Mouse (Mus musculus): ENCODE results near the gene Pnma1. TPM values are rescaled to one million over a fixed set of nuclear protein-coding genes. Genes with fewer than 3 reads are reported as not detected.

Gene Pnma1
- 0.68 and 0.79 TPM in 2 replicates for polyA plus RNA-seq (2014; fragmentation: Nextera tagmentation; extraction: Ambion mirVana)

DNA sequence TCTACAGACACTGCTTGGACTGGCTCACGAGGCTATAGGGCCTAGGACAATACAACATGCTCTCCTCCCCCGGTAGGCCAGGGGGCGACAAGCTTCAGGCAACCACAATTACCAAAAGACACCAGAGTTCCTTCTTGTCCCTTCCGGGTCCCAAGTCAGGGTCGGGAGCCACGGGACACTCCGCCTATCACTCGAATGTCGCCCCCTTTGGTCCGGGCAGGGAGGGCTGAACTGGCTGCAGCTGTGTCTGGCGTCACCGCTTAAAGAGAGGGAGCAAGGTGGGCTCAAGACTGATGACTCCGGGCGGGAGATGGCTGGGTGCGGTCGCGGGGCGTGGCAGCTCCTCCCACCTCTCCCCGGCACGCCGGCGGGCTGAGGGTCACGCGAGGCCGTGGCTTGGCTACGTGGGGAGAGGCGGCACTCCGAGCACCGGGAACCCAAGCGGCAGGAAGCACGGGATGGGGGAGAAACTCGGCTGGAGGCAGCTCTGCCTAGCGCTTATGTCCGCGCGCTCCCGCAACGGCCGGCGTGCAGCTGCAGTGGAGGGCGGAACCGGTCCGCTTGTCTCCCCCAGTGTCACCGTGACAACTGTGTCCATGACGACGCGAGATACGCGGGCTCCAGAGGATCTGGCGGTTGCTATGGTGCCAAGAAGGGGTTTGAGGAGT, at the start of gene Pnma1:
Gene Pnma1 (minus strand): TSS at position 536 of the 668 bp plus-strand sequence.
- DNase-seq (peak; percentile 91), ATAC-seq (ENCODE audit: insufficient read depth) (peak; percentile 90)
- Histone ChIP-seq H3K9ac (peak within 1 kb of the TSS; percentile 48), H3K36me3 (ENCODE audit: insufficient read depth) (peaks cover 41% of the 10 kb centered on the region), H3K27ac (ENCODE audit: low read depth) (no peak within 1 kb of the TSS), H3K4me2 (peak within 1 kb of the TSS; percentile 86), H3K27me3 (ENCODE audit: insufficient read depth, low read length) (no peaks in the 10 kb centered on the region), H3K4me1 (ENCODE audit: insufficient read depth) (no peaks in the 10 kb centered on the region), H3K9me3 (ENCODE audit: low read depth, low read length) (no peaks in the 10 kb centered on the region), H3K4me3 (ENCODE audit: low read depth, low read length) (peak within 1 kb of the TSS; percentile 48)
- TF ChIP-seq CTCF (IDR thresholded peaks at IDR 0.05; ENCODE audit: low read depth), result peak; percentile 73
- 2% methylated on average over 50 of the region's 50 CpGs for WGBS

DNA sequence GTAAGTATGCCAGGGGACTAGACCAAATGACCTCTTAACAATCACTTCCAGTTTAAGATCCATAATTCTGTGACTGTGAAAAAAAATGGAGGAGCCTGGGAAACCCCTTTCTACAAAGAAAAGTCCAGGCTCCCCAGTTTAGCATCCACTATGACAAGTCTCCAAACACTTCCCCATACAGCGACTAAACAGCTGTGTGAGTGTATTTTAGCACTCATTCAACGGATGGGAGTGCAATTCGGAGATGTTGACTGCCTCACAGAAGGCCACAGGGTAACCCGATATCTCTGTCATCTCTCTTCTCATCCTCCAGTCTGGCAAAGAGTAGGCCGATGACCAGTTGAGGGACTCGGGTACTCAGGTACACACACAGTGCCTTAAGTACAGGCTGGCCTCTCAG, 46.9 kb upstream of the Pnma1 start:
- peaks cover 38% of the 10 kb centered on the region for H3K4me1 ChIP-seq (ENCODE audit: insufficient read depth)
- 20% methylated on average over 6 of the region's 6 CpGs for WGBS
- ATAC-seq (ENCODE audit: insufficient read depth) (no peak), DNase-seq (peak; percentile 26)
- no peak overlapping the region for H3K4me2 ChIP-seq
- H3K9me3 ChIP-seq (ENCODE audit: low read depth, low read length), result no peaks in the 10 kb centered on the region
- no peaks in the 10 kb centered on the region for H3K36me3 ChIP-seq (ENCODE audit: insufficient read depth)
- no peak for TF ChIP-seq CTCF (IDR thresholded peaks at IDR 0.05; ENCODE audit: low read depth)
- H3K9ac ChIP-seq, result no peak overlapping the region
- H3K27me3 ChIP-seq (ENCODE audit: insufficient read depth, low read length), result no peaks in the 10 kb centered on the region
- no peak overlapping the region for H3K27ac ChIP-seq (ENCODE audit: low read depth)
- no peak overlapping the region for H3K4me3 ChIP-seq (ENCODE audit: low read depth, low read length)

DNA sequence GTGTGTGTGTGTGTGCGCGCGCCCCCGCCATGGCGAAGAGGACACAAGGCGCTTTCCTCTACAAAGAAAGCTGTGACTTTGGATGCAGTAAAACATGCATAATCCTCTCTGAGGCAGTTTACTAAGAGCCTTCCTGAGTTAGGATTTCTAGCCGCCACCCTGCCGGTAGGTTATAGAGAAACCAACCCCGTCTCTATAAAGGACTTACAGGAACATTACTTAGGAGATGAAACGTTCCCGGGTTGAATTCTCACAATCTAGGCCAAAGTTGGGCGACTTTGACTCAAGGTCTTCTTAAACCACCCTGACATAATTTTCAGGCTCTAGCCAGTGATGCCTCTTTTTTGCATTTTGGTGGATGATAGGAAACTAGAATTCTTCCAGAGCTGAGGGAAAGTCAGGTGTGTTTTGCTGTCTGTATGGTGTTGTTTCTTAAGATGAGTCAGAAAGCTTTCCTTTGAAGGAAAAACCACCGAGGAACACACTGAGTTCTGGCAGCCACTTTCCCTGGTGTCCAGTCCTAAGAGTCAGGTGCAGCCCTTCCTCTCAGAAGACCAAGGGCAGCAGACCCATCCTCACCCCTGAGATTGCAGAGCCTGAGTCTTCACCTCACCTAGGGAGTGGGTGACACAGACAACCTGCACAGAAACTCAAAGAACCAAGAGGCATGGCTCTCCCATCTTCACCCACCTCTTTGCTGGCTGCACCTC, 46.3 kb upstream of the Pnma1 start:
- 2% methylated on average over 13 of the region's 13 CpGs for WGBS
- H3K9ac ChIP-seq, result peak overlapping the region; percentile 95
- no peaks in the 10 kb centered on the region for H3K9me3 ChIP-seq (ENCODE audit: low read depth, low read length)
- H3K27me3 ChIP-seq (ENCODE audit: insufficient read depth, low read length), result no peaks in the 10 kb centered on the region
- peak overlapping the region; percentile 76 for H3K4me2 ChIP-seq
- H3K36me3 ChIP-seq (ENCODE audit: insufficient read depth), result no peaks in the 10 kb centered on the region
- no peak for TF ChIP-seq CTCF (IDR thresholded peaks at IDR 0.05; ENCODE audit: low read depth)
- peaks cover 44% of the 10 kb centered on the region for H3K4me1 ChIP-seq (ENCODE audit: insufficient read depth)
- peak overlapping the region; percentile 100 for H3K27ac ChIP-seq (ENCODE audit: low read depth)
- ATAC-seq (ENCODE audit: insufficient read depth) (peak; percentile 0; the same call in 1 of the 2 replicates), DNase-seq (no peak)
- H3K4me3 ChIP-seq (ENCODE audit: low read depth, low read length), result peak overlapping the region; percentile 82

DNA sequence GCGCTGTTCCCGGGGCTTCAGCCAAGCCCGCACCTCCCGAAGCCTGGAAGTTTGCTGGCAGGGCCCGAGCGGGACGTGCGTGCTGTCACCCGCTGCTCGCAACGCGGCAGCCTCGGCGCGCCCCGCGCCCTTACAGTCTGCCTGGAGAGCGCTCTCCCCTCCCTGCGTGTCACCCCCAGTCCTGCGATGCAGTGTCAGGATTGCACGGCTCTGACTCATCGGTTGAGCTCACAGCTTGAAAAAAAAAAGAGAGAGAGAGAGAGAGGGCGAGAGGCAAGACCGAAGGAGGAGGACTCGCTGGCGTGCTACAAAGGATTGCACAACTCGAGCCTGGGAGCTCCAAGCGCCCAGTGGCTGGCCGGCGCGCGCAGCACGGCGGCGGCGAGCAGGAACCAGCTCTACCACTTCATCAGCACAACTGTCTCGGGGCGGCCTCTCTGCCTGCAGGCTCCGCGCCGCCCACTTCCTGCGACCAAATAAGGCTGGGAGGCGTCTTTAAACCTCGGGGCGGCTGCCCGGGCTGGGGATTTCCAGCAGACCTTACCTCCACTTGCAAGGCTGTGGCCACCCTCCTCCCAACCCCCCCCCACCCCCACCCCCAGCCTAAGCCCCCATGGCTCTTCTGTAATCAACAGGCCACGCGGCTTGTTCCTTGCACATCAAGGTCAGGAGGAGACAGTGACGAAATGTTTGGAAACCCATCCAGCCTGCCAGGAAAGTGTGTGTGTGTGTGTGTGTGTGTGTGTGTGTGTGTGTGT, 45.5 kb upstream of the Pnma1 start:
- TF ChIP-seq CTCF (IDR thresholded peaks at IDR 0.05; ENCODE audit: low read depth), result no peak
- Histone ChIP-seq H3K9me3 (ENCODE audit: low read depth, low read length) (no peaks in the 10 kb centered on the region), H3K36me3 (ENCODE audit: insufficient read depth) (no peaks in the 10 kb centered on the region), H3K27me3 (ENCODE audit: insufficient read depth, low read length) (no peaks in the 10 kb centered on the region), H3K4me1 (ENCODE audit: insufficient read depth) (peaks cover 51% of the 10 kb centered on the region), H3K4me2 (peak overlapping the region; percentile 76), H3K4me3 (ENCODE audit: low read depth, low read length) (peak overlapping the region; percentile 82), H3K27ac (ENCODE audit: low read depth) (peak overlapping the region; percentile 100), H3K9ac (peak overlapping the region; percentile 95)
- under 1% methylated on average over 49 of the region's 49 CpGs for WGBS
- DNase-seq, result peak; percentile 98
- ATAC-seq (ENCODE audit: insufficient read depth), result peak; percentile 92

DNA sequence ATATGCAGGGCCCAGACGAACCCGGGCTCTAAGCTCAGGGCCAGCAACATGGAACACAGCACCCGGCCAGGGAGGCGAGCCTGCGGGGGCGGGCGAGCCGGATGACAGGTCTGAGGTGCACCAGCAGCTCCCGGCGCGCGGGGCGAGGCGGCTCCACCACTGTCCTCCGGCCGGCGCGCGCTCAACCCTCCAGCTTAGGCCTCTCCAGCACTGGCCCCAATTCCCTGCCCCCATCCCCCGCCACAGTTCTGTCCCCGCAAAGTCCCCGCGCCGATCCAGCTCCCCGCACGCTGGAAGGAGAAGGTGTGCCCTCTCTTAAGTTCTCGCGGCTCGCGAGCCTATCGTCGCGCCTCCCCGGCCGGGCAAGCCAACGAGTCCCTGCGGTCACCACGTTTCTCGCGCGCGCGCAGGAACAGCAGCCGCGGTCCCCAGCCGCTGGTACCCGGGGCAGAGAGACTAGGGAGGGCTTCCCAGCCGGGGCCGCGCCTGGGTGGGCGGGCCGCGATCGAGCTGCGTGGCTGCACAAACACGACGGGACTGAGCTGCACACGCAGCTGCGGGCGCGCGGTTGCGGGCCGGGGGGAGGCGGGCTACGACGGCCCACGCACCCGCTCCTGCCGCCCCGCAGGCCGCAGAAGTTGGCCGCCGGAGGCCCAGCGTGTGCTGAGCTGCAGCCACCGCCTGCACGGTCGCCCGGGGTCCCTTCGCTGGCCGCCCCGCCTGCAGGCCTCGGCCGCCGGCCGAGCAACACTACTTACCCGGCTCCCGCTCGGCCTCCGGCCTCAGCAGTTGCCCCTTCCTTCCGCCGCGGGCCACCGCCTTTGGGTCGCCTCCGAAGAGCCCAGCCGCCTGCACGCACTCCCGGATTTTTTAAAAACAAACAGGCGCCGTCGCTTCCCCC, 44.7 kb upstream of the Pnma1 start:
- under 1% methylated on average over 72 of the region's 102 CpGs for WGBS
- Histone ChIP-seq H3K9me3 (ENCODE audit: low read depth, low read length) (no peaks in the 10 kb centered on the region), H3K36me3 (ENCODE audit: insufficient read depth) (no peaks in the 10 kb centered on the region), H3K4me3 (ENCODE audit: low read depth, low read length) (peak overlapping the region; percentile 82), H3K4me2 (peak overlapping the region; percentile 76), H3K27ac (ENCODE audit: low read depth) (peak overlapping the region; percentile 100), H3K4me1 (ENCODE audit: insufficient read depth) (peaks cover 54% of the 10 kb centered on the region), H3K27me3 (ENCODE audit: insufficient read depth, low read length) (no peaks in the 10 kb centered on the region), H3K9ac (peak overlapping the region; percentile 95)
- DNase-seq, result peak; percentile 78
- peak; percentile 16 for ATAC-seq (ENCODE audit: insufficient read depth)
- TF ChIP-seq CTCF (IDR thresholded peaks at IDR 0.05; ENCODE audit: low read depth), result no peak

DNA sequence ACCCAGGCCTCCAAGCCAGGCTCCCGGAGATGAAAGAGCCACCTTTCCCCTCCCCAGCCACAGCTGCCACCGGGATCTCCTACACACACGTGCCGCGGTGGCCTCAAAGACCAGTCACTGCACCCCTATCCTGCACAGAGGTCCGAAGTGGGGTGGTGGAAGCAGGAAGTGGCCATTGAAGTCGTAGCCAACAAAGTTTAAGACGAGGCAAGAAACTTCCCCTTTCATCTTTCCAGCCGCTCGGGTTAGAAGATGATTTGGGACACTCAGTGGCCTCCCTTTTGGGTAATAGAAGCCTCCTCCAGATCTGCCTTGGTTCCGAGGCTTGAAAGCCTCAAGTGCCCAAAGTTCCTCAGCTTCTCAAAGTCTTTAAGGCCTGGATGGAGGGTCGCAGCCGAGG, 44.0 kb upstream of the Pnma1 start:
- Histone ChIP-seq H3K4me2 (peak overlapping the region; percentile 76), H3K9me3 (ENCODE audit: low read depth, low read length) (no peaks in the 10 kb centered on the region), H3K36me3 (ENCODE audit: insufficient read depth) (no peaks in the 10 kb centered on the region), H3K4me1 (ENCODE audit: insufficient read depth) (peaks cover 61% of the 10 kb centered on the region), H3K27me3 (ENCODE audit: insufficient read depth, low read length) (no peaks in the 10 kb centered on the region), H3K27ac (ENCODE audit: low read depth) (peak overlapping the region; percentile 100), H3K9ac (peak overlapping the region; percentile 95), H3K4me3 (ENCODE audit: low read depth, low read length) (peak overlapping the region; percentile 82)
- no peak for ATAC-seq (ENCODE audit: insufficient read depth)
- peak; percentile 45 for DNase-seq
- WGBS, result 1% methylated on average over 13 of the region's 13 CpGs
- no peak for TF ChIP-seq CTCF (IDR thresholded peaks at IDR 0.05; ENCODE audit: low read depth)

All from lung, embryonic 14.5 days (tissue).